17 mouse cellular contexts compared by ENCODE assay signal in genomic region chr19:54259175-54259574, GRCm38 (mm10).
A peak's percentile ranks its signal among the peaks of the same experiment; 100 is the strongest.
DNase-seq lines count a peak whose midpoint lies in the region; ATAC-seq lines count a peak whose summit lies in the region.
"Had no signal": no experiment of that assay in that cellular context is flagged by ENCODE, and none has a peak within 500 bp of the region (broad histone marks: within the 10 kb centered on the region; RNA-seq: fewer than 3 reads in every experiment).

No protein-coding gene starts in this region.

- H3K27ac ChIP-seq in hindbrain, embryonic 10.5 days: no peak overlapping the region
- H3K27ac ChIP-seq in midbrain, embryonic 11.5 days (ENCODE audit: low read depth, low read length): no peak overlapping the region
- H3K27ac ChIP-seq in neural tube, embryonic 13.5 days (replicated peaks): no peak overlapping the region
- no peak overlapping the region for H3K27ac ChIP-seq in kidney, embryonic 15.5 days
- H3K27ac ChIP-seq: kidney, postnatal 0 days; liver, embryonic 13.5 days had no signal

- no peak overlapping the region; the same call in 1 of the 2 replicates for H3K4me3 ChIP-seq in hindbrain, embryonic 10.5 days
- H3K4me3 ChIP-seq in midbrain, embryonic 11.5 days (ENCODE audit: low read depth, low read length): no peak overlapping the region
- H3K4me3 ChIP-seq in neural tube, embryonic 13.5 days: no peak overlapping the region
- H3K4me3 ChIP-seq in kidney, embryonic 15.5 days (replicated peaks): no peak overlapping the region
- H3K4me3 ChIP-seq: liver, embryonic 13.5 days had no signal

- peak; percentile 54 for DNase-seq in embryo, embryonic 9.5 days (ENCODE audit: extremely low spot score)
- DNase-seq in hindbrain, embryonic 10.5 days (ENCODE audit: low spot score): peak; percentile 34
- DNase-seq in midbrain, embryonic 11.5 days (ENCODE audit: low spot score, missing footprints): peak; percentile 86
- no peak for DNase-seq in right cerebral cortex, adult 2 months (ENCODE audit: low spot score in 2 of 2)
- no peak for DNase-seq in left cerebral cortex, postnatal 10 days (ENCODE audit: extremely low spot score in 1 of 2, low spot score in 2 of 2)
- DNase-seq in adrenal gland, adult 8-10 months: no peak
- DNase-seq: cerebellum, adult 8-10 months; left cerebral cortex, postnatal 4 days; liver, embryonic 13.5 days; lung, postnatal 10 days; spleen, adult 18-20 months; thymus, postnatal 25 days had no signal

- WGBS in hindbrain, embryonic 10.5 days: 7% methylated on average over 7 of the region's 7 CpGs
- 13% methylated on average over 7 of the region's 7 CpGs for WGBS in midbrain, embryonic 11.5 days
- 4% methylated on average over 7 of the region's 7 CpGs for WGBS in neural tube, embryonic 13.5 days
- WGBS in kidney, embryonic 15.5 days: 12% methylated on average over 7 of the region's 7 CpGs

- no peaks in the 10 kb centered on the region for H3K27me3 ChIP-seq in hindbrain, embryonic 10.5 days (ENCODE audit: insufficient read depth, poor library complexity, severe bottlenecking)
- H3K27me3 ChIP-seq in midbrain, embryonic 11.5 days (ENCODE audit: control insufficient read depth, insufficient read depth, low read length): no peaks in the 10 kb centered on the region
- H3K27me3 ChIP-seq in neural tube, embryonic 13.5 days: no peaks in the 10 kb centered on the region
- no peaks in the 10 kb centered on the region for H3K27me3 ChIP-seq in kidney, embryonic 15.5 days
- H3K27me3 ChIP-seq: CH12.LX; liver, embryonic 13.5 days had no signal

- no peaks in the 10 kb centered on the region for H3K36me3 ChIP-seq in hindbrain, embryonic 10.5 days
- H3K36me3 ChIP-seq in midbrain, embryonic 11.5 days (ENCODE audit: control insufficient read depth, insufficient read depth, low read length): no peaks in the 10 kb centered on the region
- no peaks in the 10 kb centered on the region for H3K36me3 ChIP-seq in neural tube, embryonic 13.5 days
- no peaks in the 10 kb centered on the region for H3K36me3 ChIP-seq in kidney, embryonic 15.5 days
- H3K36me3 ChIP-seq: liver, embryonic 13.5 days had no signal

- peaks cover 15% of the 10 kb centered on the region for H3K4me1 ChIP-seq in hindbrain, embryonic 10.5 days (replicated peaks)
- H3K4me1 ChIP-seq in midbrain, embryonic 11.5 days (ENCODE audit: control insufficient read depth, insufficient read depth, low read length): no peaks in the 10 kb centered on the region
- peaks cover 9% of the 10 kb centered on the region for H3K4me1 ChIP-seq in neural tube, embryonic 13.5 days (replicated peaks)
- no peaks in the 10 kb centered on the region for H3K4me1 ChIP-seq in kidney, embryonic 15.5 days
- H3K4me1 ChIP-seq: liver, embryonic 13.5 days had no signal

- no peak overlapping the region for H3K9ac ChIP-seq in midbrain, embryonic 11.5 days (ENCODE audit: low read length)
- H3K9ac ChIP-seq in neural tube, embryonic 13.5 days: peak overlapping the region; percentile 45
- no peak overlapping the region for H3K9ac ChIP-seq in kidney, embryonic 15.5 days
- H3K9ac ChIP-seq: liver, embryonic 13.5 days had no signal

- intact Hi-C loops in left cerebral cortex, postnatal 10 days (cut with DNase I): no loop called here

- H3K9me3 ChIP-seq in hindbrain, embryonic 10.5 days: no peaks in the 10 kb centered on the region
- no peaks in the 10 kb centered on the region for H3K9me3 ChIP-seq in midbrain, embryonic 11.5 days (ENCODE audit: control insufficient read depth, low read length)
- no peaks in the 10 kb centered on the region for H3K9me3 ChIP-seq in neural tube, embryonic 13.5 days
- H3K9me3 ChIP-seq in kidney, embryonic 15.5 days (replicated peaks): no peaks in the 10 kb centered on the region
- H3K9me3 ChIP-seq: liver, embryonic 13.5 days had no signal

- no peak overlapping the region; the same call in 1 of the 2 replicates for H3K4me2 ChIP-seq in midbrain, embryonic 11.5 days
- H3K4me2 ChIP-seq in neural tube, embryonic 13.5 days: peak overlapping the region; percentile 23
- H3K4me2 ChIP-seq in kidney, embryonic 15.5 days: no peak overlapping the region
- H3K4me2 ChIP-seq: liver, embryonic 13.5 days had no signal

- no peak for ATAC-seq in midbrain, embryonic 11.5 days (ENCODE audit: low FRiP score)
- no peak for ATAC-seq in neural tube, embryonic 13.5 days (ENCODE audit: low read depth)
- no peak for ATAC-seq in kidney, embryonic 15.5 days (replicated peaks; ENCODE audit: low FRiP score)
- ATAC-seq: inflammation-experienced regulatory T-cells, adult 6 months had no signal

Comparison
In these comparisons a context has a peak if more than half of its experiments do, and no peak if none do; other contexts are left out.
1. DNase-seq: peak in embryo, embryonic 9.5 days (single experiment), hindbrain, embryonic 10.5 days (single experiment) and midbrain, embryonic 11.5 days (single experiment); none in right cerebral cortex, adult 2 months (0 of 2), left cerebral cortex, postnatal 10 days (0 of 2) and adrenal gland, adult 8-10 months (single experiment).